Mouse (Mus musculus) T-helper 17 cell (primary cell): ENCODE data around the gene Adam10.

Experiments used
- in situ Hi-C, 2 experiments: fragments of 300-600 bp; cut with MboI, MseI; formaldehyde crosslinking; loops; 1 replicate in 1 of 2; 2 replicates in 1 of 2; pipeline ENCODE4 v1.15.1; 2025; ENCODE audit warnings: high pct_unique_total_duplicates in 2 of 2

The Adam10 gene

GRCm38 (mm10) chr9:70678682-70679131, at the start of gene Adam10:
Gene Adam10 (plus strand): TSS chr9:70678997.
- in situ Hi-C loops = loop anchor here in 1 of 2 experiments (10.0 kb wide), 1 partner anchor 416 kb away; no protein-coding TSS in a partner anchor

DNA sequence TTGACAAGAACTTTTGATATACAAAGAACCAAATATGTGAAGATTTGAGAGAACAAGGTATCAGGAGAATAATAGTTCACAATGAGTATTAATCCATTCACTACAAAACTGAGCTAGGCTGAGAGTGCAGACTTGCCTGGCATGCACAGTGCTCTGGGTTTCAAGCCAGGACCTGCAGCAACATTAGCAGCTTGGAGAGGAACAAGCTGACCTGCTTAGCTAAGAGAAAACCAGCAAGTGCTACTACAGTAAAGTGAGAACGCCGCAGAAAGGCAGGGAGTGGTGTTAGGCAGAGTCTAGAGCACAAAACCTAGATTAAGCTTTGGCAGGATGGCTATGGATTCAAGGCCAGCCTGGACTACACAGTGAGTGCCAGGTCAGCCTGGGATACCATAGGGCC, 49.1 kb upstream of the Adam10 start:
- in situ Hi-C loops = no loop called here

- in situ Hi-C loops = no loop called here
These were observed 47.1 kb upstream of the Adam10 start for GRCm38 (mm10) chr9:70631665-70632064.

- in situ Hi-C loops = loop anchor here in 1 of 2 experiments (5.0 kb wide), 1 partner anchor 71 kb away; no protein-coding TSS in a partner anchor
These were observed 42.0 kb upstream of the Adam10 start for GRCm38 (mm10) chr9:70636748-70637147.

- in situ Hi-C loops = no loop called here
These were observed 28.5 kb upstream of the Adam10 start for GRCm38 (mm10) chr9:70650260-70650659.

DNA sequence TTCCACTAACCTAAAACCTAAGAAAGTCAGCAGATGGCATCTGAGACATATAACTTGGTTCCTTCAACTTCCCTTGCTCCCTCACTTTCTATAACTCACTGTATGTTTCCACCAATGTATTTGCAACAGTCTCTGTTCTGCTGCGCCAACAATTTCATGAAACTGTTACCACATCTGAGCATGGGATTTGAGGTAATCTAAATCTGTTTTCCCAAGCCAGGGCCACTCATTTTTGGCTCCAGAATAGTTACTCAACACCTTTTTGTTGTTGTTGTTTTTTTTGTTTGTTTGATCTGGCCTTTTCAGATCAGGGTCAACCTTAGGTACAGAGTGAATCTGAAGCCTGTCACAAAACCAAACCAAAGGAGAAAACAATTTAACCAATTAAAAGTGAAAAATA, 27.8 kb upstream of the Adam10 start:
- in situ Hi-C loops = no loop called here

DNA sequence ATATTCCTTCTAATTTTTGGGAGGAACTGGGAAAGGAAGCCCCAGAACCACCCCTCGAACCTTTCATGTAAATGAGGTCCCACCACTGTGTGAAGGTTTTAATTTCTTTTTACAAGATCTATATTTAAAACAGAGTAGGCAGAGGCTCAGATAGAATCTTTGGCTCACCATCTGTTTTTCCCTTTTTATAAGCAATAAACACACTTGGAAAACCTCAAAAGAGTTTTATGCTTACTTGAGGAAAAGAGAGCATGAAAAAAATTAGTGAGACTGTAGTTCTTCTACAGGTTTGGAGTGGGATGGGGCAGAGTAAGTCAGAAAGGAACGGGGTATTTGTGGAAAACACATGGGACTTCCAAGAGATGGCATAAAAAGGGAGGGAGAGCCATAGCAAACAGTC, 26.6 kb upstream of the Adam10 start:
- in situ Hi-C loops = no loop called here

DNA sequence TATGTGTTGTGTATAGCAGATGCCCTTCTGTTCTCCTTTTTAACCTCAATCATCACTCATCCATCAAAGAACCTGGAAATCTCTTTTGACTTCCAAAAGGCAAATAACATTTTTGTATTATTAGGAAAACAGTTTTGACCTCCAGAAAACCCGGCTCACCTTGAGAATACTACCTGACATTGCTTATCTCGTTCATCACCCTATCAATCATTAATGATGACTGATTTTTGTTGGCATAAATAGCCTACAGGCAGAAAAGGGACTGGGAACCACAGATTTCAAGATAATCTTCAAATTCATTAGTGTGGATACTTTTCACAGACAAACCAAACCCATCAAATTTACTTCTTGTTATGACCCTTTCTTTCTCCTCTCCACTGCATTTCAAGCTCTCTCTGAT, 24.9 kb upstream of the Adam10 start:
- in situ Hi-C loops = no loop called here

DNA sequence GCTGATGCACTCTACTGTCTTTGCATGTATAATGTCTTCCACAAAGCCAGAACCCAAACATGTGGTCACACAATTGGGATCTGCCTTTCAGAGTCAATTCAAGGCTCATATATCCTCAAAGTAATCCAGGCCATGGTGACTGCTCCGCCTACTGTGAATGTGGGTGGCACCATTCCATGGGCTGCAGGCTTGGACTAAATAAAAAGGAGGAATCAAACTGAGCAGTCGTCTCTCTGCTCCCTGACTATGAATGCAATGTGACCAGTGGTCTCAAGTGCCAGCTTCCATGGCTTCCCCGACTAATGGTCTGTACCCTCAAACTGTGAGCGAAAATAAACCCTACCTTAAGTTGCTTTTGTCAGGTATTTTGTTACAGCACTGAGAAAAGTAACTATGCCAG, 24.3 kb upstream of the Adam10 start:
- in situ Hi-C loops = no loop called here

GRCm38 (mm10) chr9:70655764-70656129, 23.1 kb upstream of the Adam10 start:
- in situ Hi-C loops = loop anchor here in 1 of 2 experiments (5.0 kb wide), 1 partner anchor 417 kb away; no protein-coding TSS in a partner anchor

GRCm38 (mm10) chr9:70656130-70657007, 22.4 kb upstream of the Adam10 start, which contains the start of gene Gm10642:
Gene Gm10642 (plus strand): TSS chr9:70656251.
- in situ Hi-C loops = loop anchor here in 1 of 2 experiments (5.0 kb wide), 1 partner anchor 416 kb away; no protein-coding TSS in a partner anchor

- in situ Hi-C loops = loop anchor here in 1 of 2 experiments (5.0 kb wide), 1 partner anchor 415 kb away; no protein-coding TSS in a partner anchor
These were observed 21.5 kb upstream of the Adam10 start, which contains the start of gene Mindy2 for GRCm38 (mm10) chr9:70657013-70657967. Gene Mindy2 (minus strand): TSS chr9:70657174.

DNA sequence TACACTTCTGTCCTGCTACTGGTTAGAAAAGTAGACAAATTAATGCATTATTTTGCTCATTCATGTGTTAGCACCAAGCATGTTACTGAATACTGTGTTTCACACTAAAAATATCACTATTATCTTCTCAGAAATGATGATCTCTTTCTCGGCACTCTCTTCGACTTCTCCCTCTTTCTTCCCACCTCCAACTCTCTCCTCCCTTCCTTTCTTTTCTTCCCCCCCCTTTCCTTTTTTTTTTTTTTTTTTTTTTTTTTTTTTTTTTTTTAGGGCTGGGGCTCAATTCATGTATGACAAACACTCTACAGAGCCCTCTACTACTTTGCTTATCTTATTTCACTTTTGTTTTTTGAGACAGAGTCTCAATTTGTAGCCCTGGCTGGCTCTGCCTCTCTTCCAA, 20.5 kb upstream of the Adam10 start:
- in situ Hi-C loops = loop anchor here in 1 of 2 experiments (5.0 kb wide), 1 partner anchor 414 kb away; no protein-coding TSS in a partner anchor

DNA sequence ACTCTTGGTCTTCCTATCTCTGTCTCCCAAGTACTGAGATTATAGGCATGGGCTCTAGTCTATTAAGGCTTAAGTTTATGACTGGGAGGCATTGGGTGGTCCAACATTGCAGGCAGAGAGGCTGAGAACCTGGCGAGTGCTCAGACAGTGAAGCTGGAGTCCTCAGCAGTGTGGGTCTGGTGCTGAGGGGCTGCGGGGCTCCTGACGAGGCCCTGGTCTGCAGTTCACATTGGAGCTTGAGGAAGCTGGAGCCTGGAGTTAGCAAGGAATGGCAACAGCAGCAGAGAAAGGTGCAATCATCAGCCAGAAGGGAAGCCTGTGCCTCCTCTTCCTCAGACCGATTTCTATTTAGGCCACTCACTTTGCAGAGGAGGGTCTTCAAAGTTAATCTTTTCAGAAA, 13.9 kb upstream of the Adam10 start:
- in situ Hi-C loops = loop anchor here in 1 of 2 experiments (5.0 kb wide), 1 partner anchor 262 kb away; no protein-coding TSS in a partner anchor

- in situ Hi-C loops = no loop called here
These were observed 13.2 kb upstream of the Adam10 start for GRCm38 (mm10) chr9:70665372-70666145.

- in situ Hi-C loops = no loop called here
These were observed 12.0 kb upstream of the Adam10 start for GRCm38 (mm10) chr9:70666811-70667210.

GRCm38 (mm10) chr9:70668048-70668447, 10.7 kb upstream of the Adam10 start:
- in situ Hi-C loops = no loop called here

- in situ Hi-C loops = no loop called here
These were observed 9.6 kb upstream of the Adam10 start for GRCm38 (mm10) chr9:70669197-70669596.

DNA sequence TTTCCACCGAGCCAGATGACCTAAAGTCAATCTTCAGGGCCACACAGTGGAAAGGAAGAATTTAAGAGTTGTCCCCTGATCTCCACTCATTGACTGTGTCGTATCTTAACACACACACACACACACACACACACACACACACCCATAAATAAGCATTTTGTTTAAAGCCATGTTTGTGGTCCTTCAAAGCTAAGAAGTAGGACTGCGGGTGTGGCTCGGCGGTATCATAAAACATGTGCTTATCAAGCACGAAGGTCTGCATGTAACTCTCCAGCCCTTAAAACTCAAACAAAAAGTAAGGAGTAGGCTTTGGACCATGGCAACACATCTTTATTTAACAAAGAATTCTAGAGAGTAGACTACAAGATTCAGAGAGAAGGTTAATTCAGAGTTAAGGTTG, 8.4 kb upstream of the Adam10 start:
- in situ Hi-C loops = loop anchor here in 1 of 2 experiments (10.0 kb wide), 1 partner anchor 424 kb away; no protein-coding TSS in a partner anchor

DNA sequence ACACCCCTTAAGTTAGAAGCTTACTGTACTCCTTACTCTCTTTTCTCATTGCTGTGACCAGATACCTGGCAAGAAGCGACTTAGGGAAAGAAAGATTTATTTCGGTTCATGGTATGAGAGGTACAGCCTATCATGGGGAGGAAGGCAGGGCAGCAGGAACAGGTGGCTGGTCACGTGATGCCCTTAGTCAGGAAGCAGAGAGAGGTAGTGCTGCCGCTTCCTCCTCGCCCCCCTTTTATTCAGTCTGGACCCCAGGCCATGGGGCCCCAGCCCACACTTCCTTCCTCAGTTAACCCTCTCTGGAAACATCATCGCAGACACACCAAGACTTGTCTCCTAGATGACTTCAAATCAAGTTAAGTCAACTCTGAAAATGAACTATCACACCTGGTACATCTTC, 7.5 kb upstream of the Adam10 start:
- in situ Hi-C loops = loop anchor here in 1 of 2 experiments (10.0 kb wide), 1 partner anchor 424 kb away; no protein-coding TSS in a partner anchor
